Mouse (Mus musculus) hematopoietic multipotent progenitor cell, adult 10-12 weeks (in vitro differentiated cells): ENCODE measurements around the gene Habp2. TPM values are rescaled to one million over a fixed set of nuclear protein-coding genes. Genes with fewer than 3 reads are reported as not detected.

ENCODE experiments used
- polyA plus RNA-seq: library from polyadenylated mRNA; stranded (reverse); fragments of >175 nt; gene quantifications from 2 replicates; pipeline ENCODE4 v1.2.3, GENCODE M21; 2012; ENCODE audit warnings: low replicate concordance

Habp2 gene
- polyA plus RNA-seq: not detected in 2 replicates

DNA sequence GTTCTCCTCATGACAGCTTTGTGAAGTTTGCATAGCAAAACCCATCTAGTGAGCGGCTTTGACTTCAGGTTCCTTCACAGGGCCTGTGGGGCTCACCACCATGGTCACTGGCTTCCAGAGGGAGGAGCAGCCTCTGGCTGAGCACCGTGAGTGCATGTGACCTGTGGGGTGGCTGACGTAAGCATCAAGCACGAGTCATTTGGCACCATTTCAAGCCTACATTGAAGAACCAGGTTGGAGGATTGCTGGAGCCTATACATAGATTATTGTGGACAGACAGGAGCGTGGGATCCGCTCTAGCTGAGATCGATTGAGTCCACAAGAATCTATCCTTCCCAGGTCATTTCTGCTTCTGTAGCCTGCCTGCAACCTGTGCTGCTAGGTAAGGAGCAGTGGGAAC is at the start of gene Habp2:
Gene Habp2 (plus strand): TSS at position 272 of the 400 bp plus-strand sequence.

Other genes starting within 250 kb of the Habp2 start
- 0.03 and 0.09 TPM in 2 replicates for gene Nrap, start 102.9 kb downstream of the Habp2 start, polyA plus RNA-seq
- gene Casp7, start 110.0 kb downstream of the Habp2 start, polyA plus RNA-seq: 4.1 and 8.2 TPM in 2 replicates
- gene Plekhs1, start 174.5 kb downstream of the Habp2 start, polyA plus RNA-seq: 0.09 TPM in 1 of 2 replicates, not detected in the other